Mouse (Mus musculus) urinary bladder, postnatal 14 days (tissue): ENCODE measurements around the gene 1700018F24Rik.
A peak's percentile ranks its signal among the peaks of the same experiment; 100 is the strongest.
"Not testable (repeated sequence)": the region's sequence is repeated elsewhere in the genome, so short reads cannot be mapped to it uniquely, and the experiment has no call there.

Experiments
- DNase-seq: peaks from one replicate; pipeline ENCODE4 v3.0.0; 2021; ENCODE audit warnings: low spot score

The 1700018F24Rik gene

GRCm38 (mm10) chr5:145083201-145083600 lies 40.4 kb downstream of the 1700018F24Rik start:
- not testable (repeated sequence) for DNase-seq

GRCm38 (mm10) chr5:145083632-145084451 lies 41.1 kb downstream of the 1700018F24Rik start, which contains the start of the genes Arpc1a and Kpna7:
Gene Arpc1a (plus strand): TSS chr5:145083830.
Gene Kpna7 (minus strand): TSS chr5:145084030.
- peak; percentile 96 for DNase-seq

GRCm38 (mm10) chr5:145084822-145085221 lies 42.0 kb downstream of the 1700018F24Rik start:
- no peak for DNase-seq

GRCm38 (mm10) chr5:145088186-145088585 lies 45.4 kb downstream of the 1700018F24Rik start:
- DNase-seq = no peak

GRCm38 (mm10) chr5:145089878-145090277 lies 47.1 kb downstream of the 1700018F24Rik start:
- no peak for DNase-seq
